Mouse (Mus musculus): ENCODE measurements around the gene Tmem144. TPM values are rescaled to one million over a fixed set of nuclear protein-coding genes. Genes with fewer than 3 reads are reported as not detected.

Gene Tmem144
- polyA plus RNA-seq, 1 experiment from 2014 or later = 1.3 TPM

DNA sequence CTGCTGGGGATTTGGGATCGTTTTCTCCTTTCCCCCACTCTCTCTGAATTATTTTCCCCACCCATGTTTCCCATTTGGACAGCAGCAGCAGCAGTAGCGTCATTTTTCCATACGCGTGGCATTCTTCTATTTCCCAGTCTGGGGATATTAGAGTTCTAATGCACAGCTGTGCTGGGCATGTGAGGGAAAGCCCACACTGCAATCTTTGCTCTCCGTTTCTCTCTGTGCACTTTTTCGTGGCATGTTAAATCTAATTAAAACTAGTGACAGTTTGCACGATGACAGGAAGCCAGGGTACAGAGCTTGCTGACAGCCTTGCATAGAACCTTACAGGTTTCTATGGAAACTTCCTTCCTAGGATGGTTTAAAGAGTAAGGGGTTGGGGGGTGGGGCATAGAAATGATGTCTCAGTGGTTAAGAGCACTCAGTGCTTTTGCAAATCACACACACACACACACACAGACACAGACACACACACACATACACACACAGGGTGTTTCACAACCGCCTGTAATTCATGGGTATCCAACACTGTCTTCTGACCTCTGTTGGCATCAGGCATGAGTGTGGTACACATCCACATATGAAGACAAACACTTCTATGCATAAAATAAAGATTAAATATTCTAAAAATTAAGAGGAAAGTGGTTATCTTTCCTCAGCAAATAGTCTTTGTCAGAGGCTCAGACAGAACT, 34.7 kb upstream of the Tmem144 start:
- WGBS = 50% methylated on average over 8 of the region's 8 CpGs
- H3K9ac ChIP-seq (ENCODE audit: low read depth, low read length) = no peak overlapping the region
- H3K4me2 ChIP-seq (ENCODE audit: low read length) = peak overlapping the region; percentile 8; the same call in 1 of the 2 replicates

DNA sequence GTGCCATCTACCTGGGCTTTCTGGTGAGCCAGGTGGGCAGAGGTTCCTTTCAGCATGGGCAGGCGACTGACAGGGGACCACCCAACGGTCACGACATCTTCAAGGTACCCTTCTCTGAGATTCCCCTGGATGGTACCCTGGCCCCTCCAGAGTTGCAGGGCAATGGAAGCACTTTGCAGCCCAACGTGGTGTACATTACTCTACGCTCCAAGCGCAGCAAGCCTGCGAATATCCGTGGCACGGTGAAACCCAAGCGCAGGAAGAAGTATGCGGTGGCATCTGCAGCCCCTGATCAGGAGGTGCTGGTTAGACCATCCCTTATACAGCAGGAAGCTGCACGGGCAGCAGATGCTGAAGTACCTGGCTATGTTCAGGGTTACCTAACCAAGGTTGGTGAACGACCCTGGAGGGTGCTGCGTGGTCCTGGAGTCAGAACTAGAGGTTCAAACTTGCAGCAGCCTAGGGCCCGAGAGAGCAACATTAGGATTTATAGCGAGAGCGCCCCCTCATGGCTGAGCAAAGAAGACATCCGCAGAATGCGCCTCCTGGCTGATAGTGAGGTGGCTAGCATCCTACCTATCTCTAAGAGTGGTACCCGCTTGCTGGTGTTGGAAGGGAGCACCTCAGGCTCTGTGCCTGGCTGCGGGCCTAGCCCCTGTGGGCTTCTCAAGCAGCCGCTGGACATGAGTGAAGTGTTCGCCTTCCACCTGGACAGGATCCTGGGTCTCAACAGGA, 34.0 kb upstream of the Tmem144 start:
- Histone ChIP-seq H3K27me3 (ENCODE audit: control insufficient read depth, insufficient read depth, low read depth, low read length) (no peaks in the 10 kb centered on the region), H3K9me3 (replicated peaks; ENCODE audit: control insufficient read depth, low read length, poor library complexity, severe bottlenecking) (no peaks in the 10 kb centered on the region), H3K27ac (ENCODE audit: low read length) (peak overlapping the region; percentile 44), H3K4me3 (ENCODE audit: low read depth, low read length) (no peak overlapping the region), H3K36me3 (ENCODE audit: control insufficient read depth, insufficient read depth, low read length) (no peaks in the 10 kb centered on the region), H3K4me1 (ENCODE audit: control insufficient read depth, insufficient read depth, low read length) (peaks cover 4% of the 10 kb centered on the region), H3K9ac (ENCODE audit: low read depth, low read length) (no peak overlapping the region), H3K4me2 (ENCODE audit: low read length) (0 out of 2 replicates have a peak overlapping the region, but pooled peaks have one; percentile 8)
- ATAC-seq = peak; percentile 53
- WGBS = 93% methylated on average over 23 of the region's 23 CpGs

More for the DNA sequence above, 34.7 kb upstream of the Tmem144 start:
- ATAC-seq = peak; percentile 86
- H3K27ac ChIP-seq (ENCODE audit: low read length) = peak overlapping the region; percentile 44
- H3K4me3 ChIP-seq (ENCODE audit: low read depth, low read length) = no peak overlapping the region
- H3K9me3 ChIP-seq (replicated peaks; ENCODE audit: control insufficient read depth, low read length, poor library complexity, severe bottlenecking) = no peaks in the 10 kb centered on the region
- no peaks in the 10 kb centered on the region for H3K36me3 ChIP-seq (ENCODE audit: control insufficient read depth, insufficient read depth, low read length)
- H3K4me1 ChIP-seq (ENCODE audit: control insufficient read depth, insufficient read depth, low read length) = peaks cover 4% of the 10 kb centered on the region
- no peaks in the 10 kb centered on the region for H3K27me3 ChIP-seq (ENCODE audit: control insufficient read depth, insufficient read depth, low read depth, low read length)

DNA sequence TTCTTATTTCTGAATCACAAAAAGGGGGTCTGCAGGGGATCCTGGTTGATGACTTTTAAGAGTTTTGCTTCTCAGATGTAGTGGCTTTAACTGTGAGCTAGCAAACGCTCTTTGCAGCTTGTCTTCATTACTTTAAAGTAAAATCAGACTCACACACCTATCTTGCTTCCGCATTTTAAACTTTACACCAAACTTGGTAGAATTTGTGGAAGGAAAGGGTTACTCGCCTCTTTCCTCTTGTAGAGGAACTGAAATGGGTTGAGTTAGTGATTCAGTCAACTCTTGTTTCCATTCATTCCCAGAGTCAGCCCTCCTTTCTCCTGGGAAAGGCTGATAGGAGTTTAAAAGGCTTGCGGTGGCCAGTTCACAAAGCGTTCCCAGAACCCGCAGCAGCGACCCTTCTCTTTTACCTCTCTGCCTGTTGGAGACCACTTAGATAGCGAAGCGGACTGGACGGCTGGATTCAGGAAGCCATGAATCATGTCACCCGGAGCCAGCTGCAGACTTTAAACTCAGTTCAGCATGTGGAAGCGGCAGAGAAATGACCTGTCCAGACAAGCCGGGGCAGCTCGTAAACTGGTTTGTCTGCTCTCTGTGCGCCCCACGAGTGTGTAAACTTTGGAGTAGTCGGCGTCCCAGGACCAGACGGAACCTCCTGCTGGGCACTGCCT, 33.2 kb upstream of the Tmem144 start:
- H3K4me1 ChIP-seq (ENCODE audit: control insufficient read depth, insufficient read depth, low read length) = peaks cover 4% of the 10 kb centered on the region
- no peaks in the 10 kb centered on the region for H3K9me3 ChIP-seq (replicated peaks; ENCODE audit: control insufficient read depth, low read length, poor library complexity, severe bottlenecking)
- no peak overlapping the region for H3K4me3 ChIP-seq (ENCODE audit: low read depth, low read length)
- no peak overlapping the region for H3K4me2 ChIP-seq (ENCODE audit: low read length)
- no peaks in the 10 kb centered on the region for H3K27me3 ChIP-seq (ENCODE audit: control insufficient read depth, insufficient read depth, low read depth, low read length)
- no peak; the same call in 1 of the 2 replicates for ATAC-seq
- no peak overlapping the region for H3K27ac ChIP-seq (ENCODE audit: low read length)
- WGBS = 78% methylated on average over 19 of the region's 19 CpGs
- H3K36me3 ChIP-seq (ENCODE audit: control insufficient read depth, insufficient read depth, low read length) = no peaks in the 10 kb centered on the region
- no peak overlapping the region for H3K9ac ChIP-seq (ENCODE audit: low read depth, low read length)

DNA sequence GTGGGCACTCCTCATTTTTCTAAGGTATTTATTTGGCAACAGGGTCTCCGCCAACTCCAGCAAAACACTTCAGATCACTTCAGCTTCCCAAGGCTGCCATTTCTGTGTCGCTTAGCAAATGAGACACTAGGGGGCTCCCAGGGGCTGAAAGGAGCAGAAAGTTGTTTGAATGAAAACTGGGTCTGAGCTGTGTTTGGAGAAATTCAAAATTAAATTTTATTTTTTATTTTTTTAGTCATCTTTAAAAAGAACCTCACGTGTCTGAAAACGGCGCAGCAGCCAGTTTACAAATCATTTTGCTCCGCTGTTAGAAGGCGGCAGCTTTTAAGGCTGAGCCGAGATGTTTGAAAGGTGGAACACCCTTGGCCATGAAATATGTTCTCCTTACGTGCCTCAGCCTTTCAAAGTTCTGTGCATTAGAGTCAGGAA, 32.2 kb upstream of the Tmem144 start:
- no peak overlapping the region for H3K4me2 ChIP-seq (ENCODE audit: low read length)
- no peak overlapping the region for H3K4me3 ChIP-seq (ENCODE audit: low read depth, low read length)
- no peaks in the 10 kb centered on the region for H3K36me3 ChIP-seq (ENCODE audit: control insufficient read depth, insufficient read depth, low read length)
- peaks cover 4% of the 10 kb centered on the region for H3K4me1 ChIP-seq (ENCODE audit: control insufficient read depth, insufficient read depth, low read length)
- H3K9ac ChIP-seq (ENCODE audit: low read depth, low read length) = no peak overlapping the region
- H3K27ac ChIP-seq (ENCODE audit: low read length) = no peak overlapping the region
- H3K27me3 ChIP-seq (ENCODE audit: control insufficient read depth, insufficient read depth, low read depth, low read length) = no peaks in the 10 kb centered on the region
- H3K9me3 ChIP-seq (replicated peaks; ENCODE audit: control insufficient read depth, low read length, poor library complexity, severe bottlenecking) = no peaks in the 10 kb centered on the region
- 51% methylated on average over 9 of the region's 9 CpGs for WGBS
- ATAC-seq = no peak

DNA sequence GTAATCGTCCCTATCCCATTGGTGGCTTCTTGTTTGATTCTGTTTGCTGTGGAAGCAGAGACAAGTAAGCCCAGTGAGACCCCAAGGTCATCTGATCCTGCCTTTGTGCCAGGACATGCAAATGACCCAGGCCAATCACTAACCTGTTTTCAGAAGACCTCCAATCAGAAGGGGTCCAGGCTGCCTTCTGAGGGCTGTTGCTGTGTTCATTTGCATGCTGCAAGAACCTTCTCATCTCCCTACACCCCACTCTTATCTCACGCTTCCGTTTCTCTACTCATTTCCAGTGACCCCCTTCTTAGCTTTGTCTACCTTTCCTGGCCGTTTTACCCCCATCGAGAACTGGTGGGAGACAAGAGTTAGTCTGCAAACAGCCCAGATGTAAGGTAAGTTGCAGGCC, 31.7 kb upstream of the Tmem144 start, which contains the start of gene Fam198b:
TSS of gene Fam198b (plus strand) at position 229 of the 400 bp plus-strand sequence.
- H3K4me2 ChIP-seq (ENCODE audit: low read length) = no peak within 1 kb of the TSS
- no peak for ATAC-seq
- no peak within 1 kb of the TSS for H3K4me3 ChIP-seq (ENCODE audit: low read depth, low read length)

DNA sequence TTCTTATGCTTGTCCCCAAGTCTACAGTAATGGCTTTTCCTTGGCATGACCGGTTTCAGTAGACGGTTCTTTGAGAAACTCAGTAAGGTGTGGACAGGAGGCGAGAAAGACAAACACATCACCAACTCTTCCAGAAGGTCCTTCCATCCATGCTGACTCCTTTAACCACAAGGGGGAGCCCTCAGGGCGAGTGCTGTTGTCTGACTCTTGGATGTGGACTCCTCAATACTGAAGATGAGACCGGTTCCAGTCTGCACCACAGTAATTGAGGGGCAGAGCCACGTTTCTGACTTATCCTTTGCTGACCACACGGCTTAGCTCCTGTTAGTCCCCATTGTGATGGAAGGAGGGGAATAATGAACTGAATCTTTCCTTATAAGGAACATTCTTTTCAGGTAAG, 30.5 kb upstream of the Tmem144 start:
- no peak overlapping the region for H3K27ac ChIP-seq (ENCODE audit: low read length)
- no peak overlapping the region for H3K9ac ChIP-seq (ENCODE audit: low read depth, low read length)
- 46% methylated on average over 7 of the region's 7 CpGs for WGBS
- H3K4me1 ChIP-seq (ENCODE audit: control insufficient read depth, insufficient read depth, low read length) = peaks cover 11% of the 10 kb centered on the region
- no peak for ATAC-seq
- no peak overlapping the region for H3K4me2 ChIP-seq (ENCODE audit: low read length)
- no peak overlapping the region for H3K4me3 ChIP-seq (ENCODE audit: low read depth, low read length)
- H3K9me3 ChIP-seq (replicated peaks; ENCODE audit: control insufficient read depth, low read length, poor library complexity, severe bottlenecking) = no peaks in the 10 kb centered on the region
- H3K36me3 ChIP-seq (ENCODE audit: control insufficient read depth, insufficient read depth, low read length) = no peaks in the 10 kb centered on the region
- H3K27me3 ChIP-seq (ENCODE audit: control insufficient read depth, insufficient read depth, low read depth, low read length) = no peaks in the 10 kb centered on the region

More for the DNA sequence above, 31.7 kb upstream of the Tmem144 start, which contains the start of gene Fam198b:
- Histone ChIP-seq H3K27ac (ENCODE audit: low read length) (no peak within 1 kb of the TSS), H3K9me3 (replicated peaks; ENCODE audit: control insufficient read depth, low read length, poor library complexity, severe bottlenecking) (no peaks in the 10 kb centered on the region), H3K27me3 (ENCODE audit: control insufficient read depth, insufficient read depth, low read depth, low read length) (no peaks in the 10 kb centered on the region), H3K9ac (ENCODE audit: low read depth, low read length) (no peak within 1 kb of the TSS), H3K4me1 (ENCODE audit: control insufficient read depth, insufficient read depth, low read length) (peaks cover 7% of the 10 kb centered on the region), H3K36me3 (ENCODE audit: control insufficient read depth, insufficient read depth, low read length) (no peaks in the 10 kb centered on the region)
- 67% methylated on average over 5 of the region's 5 CpGs for WGBS

DNA sequence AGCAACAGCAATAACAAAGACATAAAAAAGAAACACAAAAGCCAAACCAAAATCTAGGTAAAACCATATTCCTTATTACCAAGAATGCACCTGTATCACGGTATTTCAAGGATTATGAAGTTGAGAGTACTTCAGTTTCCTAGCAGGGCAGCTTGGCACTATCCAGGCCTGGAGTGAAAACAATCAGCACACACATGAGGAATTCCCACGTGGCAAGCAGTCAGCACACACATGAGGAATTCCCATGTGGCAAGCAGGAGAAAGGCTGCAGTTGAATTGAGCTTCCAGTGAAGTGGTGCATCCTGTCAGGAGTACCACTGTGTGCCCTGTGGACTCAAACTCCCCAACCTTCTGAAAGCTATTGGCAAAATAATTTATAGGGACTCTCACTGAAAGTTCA, 29.1 kb upstream of the Tmem144 start:
- ATAC-seq = no peak
- Histone ChIP-seq H3K27me3 (ENCODE audit: control insufficient read depth, insufficient read depth, low read depth, low read length) (no peaks in the 10 kb centered on the region), H3K36me3 (ENCODE audit: control insufficient read depth, insufficient read depth, low read length) (no peaks in the 10 kb centered on the region), H3K27ac (ENCODE audit: low read length) (no peak overlapping the region), H3K9ac (ENCODE audit: low read depth, low read length) (no peak overlapping the region), H3K4me2 (ENCODE audit: low read length) (no peak overlapping the region), H3K9me3 (replicated peaks; ENCODE audit: control insufficient read depth, low read length, poor library complexity, severe bottlenecking) (no peaks in the 10 kb centered on the region), H3K4me1 (ENCODE audit: control insufficient read depth, insufficient read depth, low read length) (peaks cover 7% of the 10 kb centered on the region; the same call in 1 of the 2 replicates), H3K4me3 (ENCODE audit: low read depth, low read length) (no peak overlapping the region)
- 68% methylated on average over 2 of the region's 2 CpGs for WGBS

DNA sequence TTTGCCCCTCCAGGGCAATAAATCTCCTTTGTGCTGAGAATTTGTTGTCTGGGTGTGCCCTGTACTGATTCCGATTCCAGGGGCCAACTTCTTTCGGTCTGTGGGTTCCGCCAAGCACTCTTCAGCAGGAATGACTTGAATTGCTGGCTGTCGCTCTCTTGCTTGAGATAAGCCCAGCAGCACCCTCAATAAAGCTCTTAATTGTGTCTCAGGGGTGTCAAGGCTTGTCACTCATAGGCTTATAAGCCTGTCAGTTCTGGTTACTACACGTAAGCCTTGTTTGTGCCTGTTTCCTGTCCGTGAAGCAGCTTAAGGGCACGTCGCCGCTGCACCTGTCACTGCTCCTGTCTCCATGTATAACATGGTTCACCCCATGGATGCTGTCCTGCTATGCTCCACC, 26.7 kb upstream of the Tmem144 start:
- Histone ChIP-seq H3K9me3 (replicated peaks; ENCODE audit: control insufficient read depth, low read length, poor library complexity, severe bottlenecking) (no peaks in the 10 kb centered on the region), H3K4me1 (ENCODE audit: control insufficient read depth, insufficient read depth, low read length) (peaks cover 7% of the 10 kb centered on the region; the same call in 1 of the 2 replicates), H3K4me2 (ENCODE audit: low read length) (peak overlapping the region; percentile 33; the same call in 1 of the 2 replicates), H3K27me3 (ENCODE audit: control insufficient read depth, insufficient read depth, low read depth, low read length) (no peaks in the 10 kb centered on the region), H3K27ac (ENCODE audit: low read length) (peak overlapping the region; percentile 44; the same call in 1 of the 2 replicates), H3K36me3 (ENCODE audit: control insufficient read depth, insufficient read depth, low read length) (no peaks in the 10 kb centered on the region), H3K9ac (ENCODE audit: low read depth, low read length) (peak overlapping the region; percentile 43), H3K4me3 (ENCODE audit: low read depth, low read length) (no peak overlapping the region)
- whole genome bisulfite sequencing = 40% methylated on average over 9 of the region's 9 CpGs
- peak; percentile 69 for ATAC-seq

Data from midbrain, embryonic 16.5 days (tissue).